Mouse (Mus musculus): ENCODE results near the gene Acad10. TPM values are rescaled to one million over a fixed set of nuclear protein-coding genes. Genes with fewer than 3 reads are reported as not detected.
"Not testable (repeated sequence)": the region's sequence is repeated elsewhere in the genome, so short reads cannot be mapped to it uniquely, and the experiment has no call there.

The Acad10 gene
- total RNA-seq, 2 experiments from 2014 or later = 7.3 to 9.3 TPM

DNA sequence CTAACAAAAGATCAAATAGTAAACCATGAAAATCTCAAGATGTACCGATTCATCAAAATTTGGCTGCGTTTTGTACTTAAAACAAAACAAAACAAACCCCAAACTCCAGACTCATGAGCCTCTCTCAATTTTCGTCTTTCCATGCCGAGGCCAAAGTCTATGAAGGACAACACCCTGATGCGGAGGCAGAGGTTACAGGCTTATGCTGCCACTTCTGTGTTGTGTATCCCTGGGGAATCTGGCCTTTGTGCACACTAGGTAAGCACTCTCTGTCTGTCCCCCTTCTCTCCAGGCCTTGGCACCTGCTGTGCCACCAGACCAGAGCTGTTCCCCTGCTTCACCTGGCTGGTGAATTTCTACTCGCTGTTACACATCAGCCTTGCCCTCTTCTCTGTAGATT is 2.7 kb downstream of the Acad10 start:
- not testable (repeated sequence) for DNase-seq

- DNase-seq = not testable (repeated sequence)
Measured at GRCm38 (mm10) chr5:121656866-121657265, 3.4 kb downstream of the Acad10 start.

DNA sequence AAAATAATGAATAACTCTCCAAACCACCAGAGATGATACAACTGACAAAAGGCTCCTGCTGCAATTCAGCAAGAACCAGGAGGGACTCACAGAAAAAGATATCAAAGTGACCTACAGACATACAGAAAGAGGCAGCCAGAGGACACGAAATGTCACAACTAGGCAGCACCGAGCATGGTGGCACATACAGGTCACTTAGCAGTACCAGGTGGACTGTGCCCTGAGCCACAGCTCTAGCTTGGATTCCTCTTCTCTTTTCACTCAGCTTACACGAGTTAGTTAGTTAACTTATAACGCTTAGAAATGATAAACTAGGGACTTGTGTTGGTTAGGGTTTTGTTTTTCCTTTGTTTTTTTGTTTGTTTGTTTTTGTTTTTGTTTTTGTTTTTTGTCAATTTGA is 5.8 kb downstream of the Acad10 start:
- no peak for DNase-seq

GRCm38 (mm10) chr5:121649134-121649533 is 11.2 kb downstream of the Acad10 start:
- no peak for DNase-seq

GRCm38 (mm10) chr5:121639601-121640000 is 20.7 kb downstream of the Acad10 start:
- no peak for DNase-seq

DNA sequence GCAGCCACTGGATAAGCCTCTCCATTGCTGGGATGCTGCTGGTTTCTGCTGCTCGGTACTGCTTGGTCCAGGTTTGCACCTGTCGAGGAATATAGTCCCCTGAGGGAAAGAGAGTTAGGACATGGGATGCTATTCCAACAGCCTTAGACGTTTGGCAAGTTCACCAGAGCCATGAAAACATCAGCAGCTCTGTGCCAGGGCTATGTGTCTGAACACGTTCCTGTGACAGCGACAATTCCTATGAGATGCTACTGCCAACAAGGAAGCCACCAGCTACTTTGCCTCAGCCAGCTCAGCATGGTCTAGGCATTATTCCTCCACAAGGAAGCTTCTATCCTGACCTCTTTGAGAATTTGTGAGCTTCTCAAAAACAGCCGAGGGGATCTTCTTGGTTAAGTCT is 23.0 kb downstream of the Acad10 start:
- no peak for DNase-seq

DNA sequence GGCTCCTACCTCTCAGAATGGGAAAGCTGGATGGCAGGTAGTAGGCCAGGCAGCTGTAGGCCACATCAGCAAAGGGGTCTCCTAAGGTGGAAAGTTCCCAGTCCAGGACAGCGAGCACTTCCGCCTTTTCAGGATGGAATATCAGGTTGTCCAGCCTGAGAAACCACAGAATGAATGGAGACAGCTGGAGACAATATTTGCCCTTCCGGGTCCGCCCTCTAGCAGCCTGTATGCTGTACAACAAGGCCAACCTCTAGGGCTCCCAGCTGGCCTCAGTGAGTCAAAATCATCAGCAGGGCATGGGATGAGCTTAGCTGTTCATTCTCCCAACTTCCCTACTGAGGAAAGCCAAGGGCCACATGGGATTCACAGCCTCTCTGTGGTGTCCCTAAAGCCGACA is 25.6 kb downstream of the Acad10 start:
- DNase-seq = no peak

- no peak for DNase-seq
Measured at GRCm38 (mm10) chr5:121632804-121633203, 27.5 kb downstream of the Acad10 start.

GRCm38 (mm10) chr5:121631106-121631647 is 29.1 kb downstream of the Acad10 start:
- not testable (repeated sequence) for DNase-seq

DNA sequence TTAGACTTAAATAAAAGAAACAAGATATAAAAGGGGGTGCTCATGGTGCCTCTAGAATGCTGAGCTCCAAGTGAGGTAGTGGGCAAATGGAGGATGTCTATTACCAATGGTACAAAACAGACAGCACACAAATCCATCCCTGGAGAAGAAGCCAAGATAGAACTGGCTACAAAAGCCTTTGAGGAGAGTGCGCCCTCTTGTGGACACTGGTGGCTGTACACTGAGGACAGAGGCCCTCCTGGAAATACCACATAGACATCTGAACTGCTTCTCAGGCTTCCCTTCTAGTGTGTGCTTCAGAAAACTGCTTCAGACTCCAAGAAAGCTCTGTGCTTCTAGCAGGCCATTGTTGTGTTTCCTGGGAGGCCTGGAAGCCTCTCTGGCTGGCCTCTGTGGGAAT is 32.4 kb downstream of the Acad10 start:
- DNase-seq = peak; percentile 40

GRCm38 (mm10) chr5:121623241-121623640 is 37.1 kb downstream of the Acad10 start:
- DNase-seq = no peak

GRCm38 (mm10) chr5:121621102-121621501 is 39.2 kb downstream of the Acad10 start:
- DNase-seq = no peak

GRCm38 (mm10) chr5:121618592-121619513 is 41.5 kb downstream of the Acad10 start, which contains the start of gene Acad12:
Gene Acad12 (minus strand): TSS chr5:121618938.
- peak; percentile 83 for DNase-seq

GRCm38 (mm10) chr5:121614921-121615320 is 45.4 kb downstream of the Acad10 start:
- DNase-seq = not testable (repeated sequence)

DNA sequence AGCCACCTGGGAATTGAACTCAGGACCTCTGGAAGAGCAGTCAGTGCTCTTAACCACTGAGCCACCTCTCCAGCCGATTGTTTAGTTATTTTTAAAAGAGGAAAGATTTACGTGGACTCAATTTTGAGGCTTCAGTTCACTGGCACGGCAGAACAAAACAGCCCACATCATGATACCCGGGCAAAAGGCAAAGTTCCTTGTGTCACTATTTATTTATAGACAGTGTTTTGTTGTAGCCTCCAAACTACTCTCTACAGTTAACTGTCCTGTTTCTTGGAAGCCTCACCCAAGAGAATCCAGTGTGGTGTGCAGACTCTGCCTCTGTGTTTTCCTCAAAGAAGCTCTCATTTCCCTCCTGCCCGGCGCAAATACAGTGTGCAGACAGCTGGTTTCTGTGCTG is 48.3 kb downstream of the Acad10 start:
- no peak for DNase-seq

- not testable (repeated sequence) for DNase-seq
Measured at GRCm38 (mm10) chr5:121609556-121610135, 50.7 kb downstream of the Acad10 start.

DNA sequence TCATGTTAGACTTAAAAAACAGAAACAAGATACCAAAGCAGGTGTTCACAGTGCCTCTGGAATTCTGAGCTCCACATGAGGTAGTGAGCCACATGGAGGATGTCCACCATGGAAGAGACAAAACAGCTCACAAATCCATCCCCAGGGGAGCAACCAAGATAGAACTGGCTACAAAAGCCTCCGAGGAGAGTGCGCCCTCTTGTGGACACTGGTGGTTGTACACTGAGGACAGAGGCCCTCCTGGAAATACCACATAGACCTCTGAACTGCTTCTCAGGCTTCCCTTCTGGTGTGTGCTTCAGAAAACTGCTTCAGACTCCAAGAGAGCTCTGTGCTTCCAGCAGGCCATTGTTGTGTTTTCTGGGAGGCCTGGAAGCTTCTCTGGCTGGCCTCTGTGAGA is 54.2 kb downstream of the Acad10 start:
- peak; percentile 46 for DNase-seq

- not testable (repeated sequence) for DNase-seq
Measured at GRCm38 (mm10) chr5:121603815-121604214, 56.5 kb downstream of the Acad10 start.

GRCm38 (mm10) chr5:121601547-121602299 is 58.6 kb downstream of the Acad10 start:
- DNase-seq = peak; percentile 84

GRCm38 (mm10) chr5:121598871-121599610 is 61.3 kb downstream of the Acad10 start:
- DNase-seq = no peak

GRCm38 (mm10) chr5:121597991-121598537 is 62.2 kb downstream of the Acad10 start:
- no peak for DNase-seq
